Mouse (Mus musculus) heart, postnatal 4 days (tissue): ENCODE data around the gene Cracr2a. TPM values are rescaled to one million over a fixed set of nuclear protein-coding genes. Genes with fewer than 3 reads are reported as not detected.

Experiments used
- DNase-seq: peaks from one replicate; pipeline ENCODE4 v3.0.0; 2021
- total RNA-seq, 2 experiments: library from RNA; stranded (reverse); gene quantifications; 2 replicates each; pipeline ENCODE4 v1.2.3; 2021

Cracr2a gene
- total RNA-seq, 2 experiments from 2014 or later, result 1.8 to 3.0 TPM

- DNase-seq, result no peak
Observed at GRCm38 (mm10) chr6:127629249-127629648, 68.1 kb downstream of the Cracr2a start.

GRCm38 (mm10) chr6:127634858-127635257 lies 73.7 kb downstream of the Cracr2a start:
- no peak for DNase-seq

- no peak for DNase-seq
Observed at GRCm38 (mm10) chr6:127635462-127636189, 74.5 kb downstream of the Cracr2a start.

DNA sequence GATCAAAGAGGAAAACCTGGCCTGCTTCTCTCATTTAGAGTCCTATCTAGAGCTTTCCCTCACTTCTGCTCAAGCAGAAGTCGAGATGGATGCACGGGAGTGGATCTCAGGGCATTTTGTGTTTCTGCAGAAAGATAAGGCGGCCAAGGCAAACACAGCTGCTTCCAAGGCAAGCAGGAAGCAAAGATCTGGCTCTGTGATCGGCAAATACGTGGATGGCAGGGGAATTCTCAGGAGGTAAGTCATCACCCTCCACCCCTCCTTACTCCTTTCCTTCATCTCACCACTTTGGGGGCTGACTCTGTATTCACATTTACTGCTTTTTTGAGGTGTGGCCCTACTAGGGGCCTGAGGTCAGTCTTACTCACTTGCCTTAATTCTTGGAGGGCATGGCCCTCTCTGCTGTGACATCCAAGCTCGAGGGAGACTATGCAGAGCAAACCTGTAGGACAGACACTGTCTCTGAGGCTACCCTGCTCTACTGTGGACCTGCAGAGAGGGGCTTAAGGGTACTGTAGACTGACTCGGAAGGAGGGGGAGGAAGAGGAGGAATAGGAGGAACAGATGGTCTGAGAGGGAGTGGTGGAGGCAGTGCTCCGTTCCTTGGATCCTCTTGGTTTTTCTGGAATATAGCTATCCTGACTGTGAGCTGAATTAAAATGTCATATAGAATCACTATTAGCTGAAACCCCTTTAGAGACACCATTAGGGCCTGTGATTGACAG lies 80.1 kb downstream of the Cracr2a start:
- no peak for DNase-seq

- DNase-seq, result no peak
Observed at GRCm38 (mm10) chr6:127655988-127656387, 94.8 kb downstream of the Cracr2a start.

DNA sequence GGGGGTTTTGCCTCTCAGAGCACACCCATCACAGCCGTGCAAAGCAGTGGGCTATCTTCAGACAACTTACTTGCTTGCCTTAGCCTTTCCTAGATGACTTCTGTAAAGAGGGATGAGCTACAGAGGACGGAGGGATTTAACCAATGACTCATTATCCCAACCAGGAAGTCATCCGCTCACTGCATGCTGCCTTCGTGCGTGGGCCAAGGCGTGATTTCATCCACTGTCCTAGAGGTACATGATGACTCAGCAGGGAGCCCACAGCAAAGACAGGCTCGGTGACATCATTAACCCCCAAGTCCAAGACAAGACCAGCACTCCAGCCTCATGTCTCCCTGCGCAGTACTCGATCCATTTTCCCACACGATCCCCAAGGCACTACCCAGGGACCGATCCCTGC lies 96.0 kb downstream of the Cracr2a start:
- no peak for DNase-seq

GRCm38 (mm10) chr6:127659472-127659871 lies 98.3 kb downstream of the Cracr2a start:
- no peak for DNase-seq

DNA sequence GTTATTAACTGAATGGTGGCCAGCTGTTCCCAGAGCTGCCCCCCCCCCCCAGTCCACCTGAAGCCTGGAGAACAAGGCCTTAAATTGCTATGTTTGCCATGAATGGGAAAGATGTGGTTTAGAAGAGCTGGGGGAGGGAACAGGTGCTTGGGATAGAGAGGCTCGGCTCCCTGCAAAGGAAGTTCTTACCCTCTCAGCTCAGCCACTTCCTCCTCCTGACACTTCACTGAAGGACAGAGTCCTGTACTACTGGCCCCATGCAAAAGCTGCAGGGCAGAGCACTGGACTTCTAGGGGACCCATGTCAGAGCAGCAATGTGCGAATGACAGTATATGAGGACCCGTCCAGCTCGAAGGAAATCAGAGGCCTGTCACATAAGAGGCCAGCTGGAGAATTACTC lies 98.8 kb downstream of the Cracr2a start:
- no peak for DNase-seq

GRCm38 (mm10) chr6:127661717-127662292 lies 100.7 kb downstream of the Cracr2a start:
- no peak for DNase-seq

DNA sequence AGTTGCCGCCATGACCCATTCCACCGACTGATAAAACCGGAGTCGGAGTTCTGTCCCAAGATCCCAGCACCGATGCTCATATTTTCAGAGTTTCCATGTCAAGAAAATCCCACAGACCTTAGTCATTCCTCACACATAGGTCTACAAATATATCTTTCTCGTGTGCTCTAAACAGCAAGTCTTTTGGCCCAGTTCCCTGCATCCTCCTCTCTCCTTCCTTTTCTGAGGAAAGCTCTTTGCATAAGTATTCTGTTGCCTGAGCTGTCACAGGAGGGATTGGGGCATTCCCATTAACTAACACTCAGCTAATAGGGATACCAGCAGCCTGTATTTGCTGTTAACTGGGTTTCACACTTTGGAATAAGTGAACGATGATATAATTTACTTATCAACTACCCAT lies 102.1 kb downstream of the Cracr2a start:
- no peak for DNase-seq

DNA sequence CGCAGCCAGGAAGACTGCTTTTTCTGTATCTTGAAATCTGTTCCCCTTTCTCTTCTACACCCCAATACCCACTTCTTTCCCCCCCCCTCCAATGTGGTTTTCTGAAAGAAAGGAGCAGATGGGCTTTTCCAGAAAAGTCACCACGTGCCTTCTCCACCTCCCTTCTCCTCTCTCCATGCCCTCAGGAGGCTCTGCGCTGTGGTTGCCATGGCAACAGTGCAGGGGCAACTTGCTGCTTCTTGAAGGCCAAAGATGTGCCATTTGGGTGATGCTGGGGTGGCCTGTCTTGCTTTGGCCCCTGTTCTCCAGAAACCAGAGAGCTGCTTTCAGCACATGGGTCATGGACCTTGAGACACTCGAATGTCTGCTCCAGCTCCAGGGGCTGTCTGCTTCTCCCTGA lies 108.2 kb downstream of the Cracr2a start:
- no peak for DNase-seq

DNA sequence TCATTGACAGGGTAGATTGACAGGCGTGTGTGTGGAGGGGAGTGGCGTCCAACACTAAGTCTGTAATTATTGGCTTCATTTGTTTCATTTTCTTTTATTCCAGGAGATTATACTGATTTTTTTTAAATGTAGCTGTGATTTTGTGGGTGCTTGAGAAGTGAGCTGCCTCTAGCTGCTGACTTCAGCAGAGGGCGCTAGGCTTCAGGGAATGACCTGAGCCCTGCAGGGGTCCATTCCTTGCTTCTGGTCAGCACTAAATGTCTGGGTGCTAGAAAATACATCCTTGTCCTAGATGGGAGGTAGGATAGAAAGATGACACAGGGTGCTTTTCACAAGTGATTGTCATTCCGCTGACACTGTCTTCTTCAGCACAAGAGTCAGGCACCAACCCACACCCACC lies 108.9 kb downstream of the Cracr2a start:
- no peak for DNase-seq

GRCm38 (mm10) chr6:127672071-127672470 lies 110.9 kb downstream of the Cracr2a start:
- no peak for DNase-seq

- no peak for DNase-seq
Observed at GRCm38 (mm10) chr6:127676866-127677265, 115.7 kb downstream of the Cracr2a start.

- DNase-seq, result no peak
Observed at GRCm38 (mm10) chr6:127678320-127678719, 117.2 kb downstream of the Cracr2a start.

GRCm38 (mm10) chr6:127678998-127679397 lies 117.9 kb downstream of the Cracr2a start:
- DNase-seq, result no peak

- no peak for DNase-seq
Observed at GRCm38 (mm10) chr6:127680784-127681183, 119.6 kb downstream of the Cracr2a start.

DNA sequence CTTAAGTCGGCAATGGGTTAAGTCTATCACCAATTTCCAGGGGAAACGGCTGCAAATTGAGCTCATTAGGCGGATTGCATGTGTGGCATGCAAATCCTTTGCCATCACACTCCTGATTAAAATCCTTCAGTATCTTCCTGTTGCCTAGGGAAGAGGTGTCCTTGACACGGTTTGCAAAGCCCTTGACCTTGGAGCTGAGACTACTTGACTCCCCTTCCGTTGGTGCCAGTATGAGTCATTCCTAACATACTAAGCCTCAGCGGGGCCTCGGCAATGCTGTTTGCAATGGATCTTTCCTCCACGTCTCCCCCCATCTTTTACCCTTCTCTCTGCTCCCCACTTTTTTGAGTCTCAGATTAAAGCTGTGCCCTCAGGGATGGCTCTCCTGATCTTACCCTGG lies 122.4 kb downstream of the Cracr2a start:
- DNase-seq, result no peak

- no peak for DNase-seq
Observed at GRCm38 (mm10) chr6:127684981-127685380, 123.8 kb downstream of the Cracr2a start.

- DNase-seq, result no peak
Observed at GRCm38 (mm10) chr6:127687181-127687860, 126.2 kb downstream of the Cracr2a start.

- DNase-seq, result no peak
Observed at GRCm38 (mm10) chr6:127692298-127692697, 131.2 kb downstream of the Cracr2a start.

DNA sequence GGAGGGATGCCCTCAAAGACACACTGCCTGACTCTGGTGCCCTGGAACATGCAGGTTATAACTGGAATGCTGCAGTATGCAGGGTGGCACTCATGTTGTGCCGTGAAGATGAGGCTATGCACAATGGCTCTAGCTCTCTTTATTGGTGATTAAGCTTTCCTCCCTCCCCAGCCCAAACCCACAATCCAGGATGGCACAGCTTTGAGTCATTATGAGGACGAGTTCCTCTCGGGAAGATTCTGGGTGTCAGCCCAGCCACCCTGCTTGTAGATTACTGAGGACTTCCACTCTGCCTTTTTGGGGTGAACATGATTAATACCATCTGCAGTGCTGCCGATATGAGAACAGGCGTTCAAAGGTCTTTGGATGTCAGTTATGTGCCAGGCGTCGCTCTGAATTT lies 132.5 kb downstream of the Cracr2a start:
- DNase-seq, result no peak
